Mouse (Mus musculus) adipocyte (in vitro differentiated cells): ENCODE results near the gene Usp37.

Source experiments
- DNase-seq: peaks from one replicate; pipeline ENCODE4 v3.0.0-alpha.2; 2016; ENCODE audit warnings: low spot score

Usp37 gene

GRCm38 (mm10) chr1:74397268-74397918 is 146.7 kb downstream of the Usp37 start:
- peak; percentile 99 for DNase-seq

GRCm38 (mm10) chr1:74396456-74397222 is 147.4 kb downstream of the Usp37 start:
- DNase-seq, result peak; percentile 49

- no peak for DNase-seq
Observed at GRCm38 (mm10) chr1:74395290-74395689, 148.8 kb downstream of the Usp37 start.

GRCm38 (mm10) chr1:74394858-74395257 is 149.2 kb downstream of the Usp37 start:
- no peak for DNase-seq

GRCm38 (mm10) chr1:74394311-74394710 is 149.8 kb downstream of the Usp37 start:
- no peak for DNase-seq

GRCm38 (mm10) chr1:74393697-74394096 is 150.4 kb downstream of the Usp37 start:
- no peak for DNase-seq

GRCm38 (mm10) chr1:74393010-74393409 is 151.1 kb downstream of the Usp37 start:
- no peak for DNase-seq

- peak; percentile 56 for DNase-seq
Observed at GRCm38 (mm10) chr1:74392446-74392994, 151.6 kb downstream of the Usp37 start.

GRCm38 (mm10) chr1:74391844-74392441 is 152.1 kb downstream of the Usp37 start:
- DNase-seq, result peak; percentile 71

GRCm38 (mm10) chr1:74390924-74391748 is 152.9 kb downstream of the Usp37 start, which contains the start of gene Ctdsp1:
Gene Ctdsp1, plus strand, starts transcription at chr1:74391509.
- peak; percentile 93 for DNase-seq

GRCm38 (mm10) chr1:74390287-74390906 is 153.7 kb downstream of the Usp37 start:
- peak; percentile 79 for DNase-seq

- DNase-seq, result no peak
Observed at GRCm38 (mm10) chr1:74389831-74390286, 154.2 kb downstream of the Usp37 start.

- peak; percentile 49 for DNase-seq
Observed at GRCm38 (mm10) chr1:74388398-74388920, 155.6 kb downstream of the Usp37 start.

GRCm38 (mm10) chr1:74387386-74387988 is 156.6 kb downstream of the Usp37 start:
- peak; percentile 15 for DNase-seq

GRCm38 (mm10) chr1:74386714-74387385 is 157.2 kb downstream of the Usp37 start:
- peak; percentile 97 for DNase-seq

- no peak for DNase-seq
Observed at GRCm38 (mm10) chr1:74386363-74386713, 157.7 kb downstream of the Usp37 start.

- no peak for DNase-seq
Observed at GRCm38 (mm10) chr1:74385531-74385930, 158.6 kb downstream of the Usp37 start.
